Mouse (Mus musculus): ENCODE results near the gene Upp2. TPM values are rescaled to one million over a fixed set of nuclear protein-coding genes. Genes with fewer than 3 reads are reported as not detected.

Upp2 gene
- polyA plus RNA-seq, 1 experiment from 2014 or later, result 8.8 TPM

DNA sequence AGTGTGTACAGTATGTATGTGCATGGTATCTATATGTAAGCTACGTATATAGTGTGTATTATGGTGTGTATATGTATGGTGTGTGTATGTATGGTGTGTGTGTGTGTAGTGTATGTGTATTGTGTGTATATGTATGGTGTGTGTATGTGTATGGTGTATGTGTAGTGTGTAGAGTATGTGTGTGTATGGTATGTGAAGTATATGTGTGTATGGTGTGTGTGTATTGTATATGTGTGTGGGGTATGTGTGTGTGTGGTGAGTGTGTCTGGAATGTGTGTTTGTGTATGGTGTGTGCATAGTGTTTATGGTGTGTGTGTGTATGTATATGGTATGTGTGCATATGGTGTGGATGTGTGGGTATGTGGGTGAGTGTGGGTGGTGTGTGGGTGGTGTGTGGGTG is 23.0 kb downstream of the Upp2 start:
- Histone ChIP-seq H3K9ac (ENCODE audit: low read length) (no peak overlapping the region), H3K9me3 (ENCODE audit: control insufficient read depth, low read length) (no peaks in the 10 kb centered on the region), H3K36me3 (ENCODE audit: control insufficient read depth, insufficient read depth, low read length) (no peaks in the 10 kb centered on the region), H3K4me1 (ENCODE audit: control insufficient read depth, insufficient read depth, low read length) (no peaks in the 10 kb centered on the region), H3K4me3 (ENCODE audit: low read depth, low read length) (no peak overlapping the region), H3K27ac (ENCODE audit: low read depth, low read length) (no peak overlapping the region), H3K27me3 (ENCODE audit: control insufficient read depth, insufficient read depth, low read length) (no peaks in the 10 kb centered on the region), H3K4me2 (ENCODE audit: low read depth) (no peak overlapping the region)
- 86% methylated on average over 1 of the region's 1 CpGs for WGBS
- ATAC-seq (ENCODE audit: insufficient read depth, low FRiP score, low TSS enrichment) (no peak), DNase-seq (ENCODE audit: low spot score) (no peak)

DNA sequence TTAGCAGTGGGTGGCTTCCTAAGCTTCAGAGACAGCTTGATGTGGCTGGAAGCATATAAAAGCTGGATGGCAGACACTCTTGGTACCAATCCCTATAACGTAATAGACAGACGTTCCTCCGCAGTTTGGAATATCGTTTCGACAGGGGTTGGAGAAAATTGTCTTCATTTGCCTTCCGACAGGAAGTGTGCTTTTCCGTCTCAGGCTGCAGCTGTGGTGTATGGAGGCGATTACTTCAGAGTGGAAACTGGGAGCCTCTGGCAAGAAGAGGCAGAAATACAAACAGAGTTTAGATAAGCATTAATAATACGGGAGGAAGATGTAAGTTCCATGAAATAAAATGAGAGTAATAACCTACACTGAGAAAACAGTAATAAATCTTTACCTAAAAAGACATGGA is 28.3 kb downstream of the Upp2 start:
- no peak overlapping the region for H3K4me3 ChIP-seq (ENCODE audit: low read depth, low read length)
- no peak for DNase-seq (ENCODE audit: low spot score)

DNA sequence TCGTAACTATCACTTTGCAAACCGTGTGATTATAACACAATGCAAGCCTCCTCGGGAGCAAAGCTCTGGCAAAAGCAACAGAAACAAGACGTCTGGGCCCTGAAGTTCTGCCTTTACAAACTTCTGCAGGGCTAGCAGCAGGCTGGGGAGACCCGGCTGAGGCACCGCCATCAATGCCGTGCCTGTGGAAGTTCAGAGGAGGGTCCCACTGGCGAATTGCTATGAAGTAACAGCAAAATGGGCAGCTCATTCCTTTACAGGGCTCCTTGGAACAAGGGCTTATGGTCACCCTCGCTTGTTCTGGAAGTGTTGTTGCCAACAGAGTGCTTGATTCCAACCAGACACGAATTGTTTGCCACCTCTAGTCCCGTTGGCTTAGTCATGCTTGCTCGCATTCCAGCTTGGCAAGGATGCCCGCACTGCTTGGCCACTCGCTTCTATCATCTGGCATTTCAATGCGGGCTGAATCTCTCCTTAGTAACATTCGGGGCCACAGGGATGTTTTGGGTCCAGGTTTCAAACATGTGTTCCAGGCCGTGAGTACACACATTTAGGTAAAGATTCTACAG is 29.8 kb downstream of the Upp2 start:
- ATAC-seq (ENCODE audit: insufficient read depth, low FRiP score, low TSS enrichment) (no peak), DNase-seq (ENCODE audit: low spot score) (no peak)
- H3K27ac ChIP-seq (ENCODE audit: low read depth, low read length), result no peak overlapping the region
- no peak overlapping the region for H3K9ac ChIP-seq (ENCODE audit: low read length)
- H3K9me3 ChIP-seq (ENCODE audit: control insufficient read depth, low read length), result no peaks in the 10 kb centered on the region
- H3K36me3 ChIP-seq (ENCODE audit: control insufficient read depth, insufficient read depth, low read length), result no peaks in the 10 kb centered on the region
- H3K27me3 ChIP-seq (ENCODE audit: control insufficient read depth, insufficient read depth, low read length), result no peaks in the 10 kb centered on the region
- no peak overlapping the region for H3K4me3 ChIP-seq (ENCODE audit: low read depth, low read length)
- H3K4me1 ChIP-seq (ENCODE audit: control insufficient read depth, insufficient read depth, low read length), result no peaks in the 10 kb centered on the region
- no peak overlapping the region for H3K4me2 ChIP-seq (ENCODE audit: low read depth)
- 84% methylated on average over 17 of the region's 17 CpGs for WGBS

More for the DNA sequence above, 28.3 kb downstream of the Upp2 start:
- 75% methylated on average over 9 of the region's 9 CpGs for WGBS
- no peak overlapping the region for H3K27ac ChIP-seq (ENCODE audit: low read depth, low read length)
- no peaks in the 10 kb centered on the region for H3K36me3 ChIP-seq (ENCODE audit: control insufficient read depth, insufficient read depth, low read length)
- no peaks in the 10 kb centered on the region for H3K27me3 ChIP-seq (ENCODE audit: control insufficient read depth, insufficient read depth, low read length)
- no peak overlapping the region for H3K4me2 ChIP-seq (ENCODE audit: low read depth)
- ATAC-seq (ENCODE audit: insufficient read depth, low FRiP score, low TSS enrichment), result no peak
- H3K9ac ChIP-seq (ENCODE audit: low read length), result no peak overlapping the region
- no peaks in the 10 kb centered on the region for H3K4me1 ChIP-seq (ENCODE audit: control insufficient read depth, insufficient read depth, low read length)
- H3K9me3 ChIP-seq (ENCODE audit: control insufficient read depth, low read length), result no peaks in the 10 kb centered on the region

DNA sequence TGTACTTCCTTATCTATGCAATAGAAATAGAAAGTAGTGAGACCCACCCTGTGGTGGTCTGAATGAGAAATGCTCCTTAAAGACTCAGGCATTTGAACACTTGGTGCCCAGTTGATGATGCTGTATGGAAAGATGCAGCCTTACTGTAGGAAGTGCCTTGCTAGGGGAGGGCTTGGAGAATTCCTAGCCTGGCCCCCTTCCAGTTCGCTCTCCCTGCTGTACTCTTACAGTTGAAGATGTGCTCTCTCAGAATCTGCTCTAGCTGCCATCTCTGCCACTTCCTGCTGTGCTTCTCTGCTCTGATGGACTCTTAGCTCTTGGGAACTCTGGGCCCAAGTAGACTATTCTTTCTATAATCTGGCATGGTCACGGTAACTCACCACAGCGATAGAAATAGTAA is 30.5 kb downstream of the Upp2 start:
- no peak for ATAC-seq (ENCODE audit: insufficient read depth, low FRiP score, low TSS enrichment)
- H3K27ac ChIP-seq (ENCODE audit: low read depth, low read length), result no peak overlapping the region
- no peaks in the 10 kb centered on the region for H3K27me3 ChIP-seq (ENCODE audit: control insufficient read depth, insufficient read depth, low read length)
- no peak overlapping the region for H3K4me3 ChIP-seq (ENCODE audit: low read depth, low read length)
- H3K9me3 ChIP-seq (ENCODE audit: control insufficient read depth, low read length), result no peaks in the 10 kb centered on the region
- no peaks in the 10 kb centered on the region for H3K4me1 ChIP-seq (ENCODE audit: control insufficient read depth, insufficient read depth, low read length)
- H3K9ac ChIP-seq (ENCODE audit: low read length), result no peak overlapping the region
- no peak overlapping the region for H3K4me2 ChIP-seq (ENCODE audit: low read depth)
- H3K36me3 ChIP-seq (ENCODE audit: control insufficient read depth, insufficient read depth, low read length), result no peaks in the 10 kb centered on the region
- 89% methylated on average over 3 of the region's 3 CpGs for WGBS
- DNase-seq (ENCODE audit: low spot score), result no peak

DNA sequence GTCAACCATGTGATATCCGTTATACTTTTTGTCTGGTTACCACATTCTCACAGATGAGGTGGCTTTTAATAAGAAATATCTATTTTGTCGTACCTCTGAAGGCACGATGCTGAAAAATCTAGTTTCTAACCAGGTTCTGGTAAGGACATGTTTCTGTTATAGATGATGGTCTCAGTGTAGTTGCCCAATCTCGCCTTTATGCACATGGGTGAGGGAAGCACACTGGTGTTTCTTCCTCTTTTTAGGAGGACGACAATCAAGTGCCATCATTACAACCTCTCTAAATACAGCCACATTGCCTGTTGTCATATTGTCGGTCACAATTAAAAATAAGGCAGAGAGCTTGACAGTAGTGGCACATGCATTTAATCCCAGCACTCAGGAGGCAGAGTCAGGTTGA is 32.5 kb downstream of the Upp2 start:
- H3K36me3 ChIP-seq (ENCODE audit: control insufficient read depth, insufficient read depth, low read length), result no peaks in the 10 kb centered on the region
- no peak overlapping the region for H3K4me3 ChIP-seq (ENCODE audit: low read depth, low read length)
- WGBS, result 94% methylated on average over 6 of the region's 6 CpGs
- H3K4me1 ChIP-seq (ENCODE audit: control insufficient read depth, insufficient read depth, low read length), result no peaks in the 10 kb centered on the region
- ATAC-seq (ENCODE audit: insufficient read depth, low FRiP score, low TSS enrichment) (no peak), DNase-seq (ENCODE audit: low spot score) (no peak)
- H3K4me2 ChIP-seq (ENCODE audit: low read depth), result no peak overlapping the region
- H3K9me3 ChIP-seq (ENCODE audit: control insufficient read depth, low read length), result no peaks in the 10 kb centered on the region
- H3K27me3 ChIP-seq (ENCODE audit: control insufficient read depth, insufficient read depth, low read length), result no peaks in the 10 kb centered on the region
- H3K27ac ChIP-seq (ENCODE audit: low read depth, low read length), result no peak overlapping the region
- no peak overlapping the region for H3K9ac ChIP-seq (ENCODE audit: low read length)

DNA sequence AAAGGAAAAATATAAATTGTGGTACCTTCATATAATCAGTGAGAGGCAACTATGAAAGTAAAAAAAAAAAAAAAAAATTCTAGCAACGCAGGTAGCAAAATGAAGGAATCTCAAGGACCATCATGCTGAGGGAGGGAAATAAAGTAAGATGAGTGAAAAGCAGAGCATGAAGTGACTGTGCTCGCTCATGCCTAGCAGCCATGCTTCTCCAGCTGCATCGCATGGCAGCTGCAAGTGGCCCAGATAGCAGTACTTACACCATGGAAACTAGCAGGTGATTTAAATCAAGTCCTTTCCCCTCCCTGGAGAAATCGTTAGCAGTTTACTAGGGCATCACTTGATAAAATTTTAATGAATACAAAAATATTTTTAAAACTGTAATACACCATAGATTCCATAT is 34.3 kb downstream of the Upp2 start:
- no peak for DNase-seq (ENCODE audit: low spot score)
- H3K4me2 ChIP-seq (ENCODE audit: low read depth), result no peak overlapping the region
- no peak for ATAC-seq (ENCODE audit: insufficient read depth, low FRiP score, low TSS enrichment)
- no peaks in the 10 kb centered on the region for H3K36me3 ChIP-seq (ENCODE audit: control insufficient read depth, insufficient read depth, low read length)
- WGBS, result 87% methylated on average over 4 of the region's 4 CpGs
- no peaks in the 10 kb centered on the region for H3K9me3 ChIP-seq (ENCODE audit: control insufficient read depth, low read length)
- no peaks in the 10 kb centered on the region for H3K27me3 ChIP-seq (ENCODE audit: control insufficient read depth, insufficient read depth, low read length)
- H3K4me1 ChIP-seq (ENCODE audit: control insufficient read depth, insufficient read depth, low read length), result no peaks in the 10 kb centered on the region
- no peak overlapping the region for H3K9ac ChIP-seq (ENCODE audit: low read length)
- no peak overlapping the region for H3K27ac ChIP-seq (ENCODE audit: low read depth, low read length)
- no peak overlapping the region for H3K4me3 ChIP-seq (ENCODE audit: low read depth, low read length)

DNA sequence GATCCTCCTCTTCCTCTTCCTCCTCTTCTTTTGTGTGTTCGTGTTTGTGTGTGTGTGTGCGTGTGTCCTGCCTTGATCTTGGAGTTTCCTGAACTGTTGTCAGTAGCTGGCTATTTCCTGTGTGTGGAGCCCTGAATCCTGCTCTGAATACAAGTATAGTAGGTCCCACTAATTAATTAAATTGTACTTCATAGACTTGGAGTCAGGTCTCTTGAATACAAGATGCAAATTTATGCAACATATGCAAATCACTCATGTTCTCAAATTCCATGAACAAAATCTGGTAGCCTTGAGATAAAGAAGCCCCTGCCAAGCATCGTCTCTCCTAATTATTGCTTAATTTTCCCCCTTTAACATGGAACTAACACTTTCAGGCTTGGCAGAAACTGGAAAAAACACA is 36.3 kb downstream of the Upp2 start:
- Histone ChIP-seq H3K9ac (ENCODE audit: low read length) (no peak overlapping the region), H3K4me3 (ENCODE audit: low read depth, low read length) (no peak overlapping the region), H3K4me2 (ENCODE audit: low read depth) (no peak overlapping the region), H3K4me1 (ENCODE audit: control insufficient read depth, insufficient read depth, low read length) (no peaks in the 10 kb centered on the region), H3K9me3 (ENCODE audit: control insufficient read depth, low read length) (no peaks in the 10 kb centered on the region), H3K36me3 (ENCODE audit: control insufficient read depth, insufficient read depth, low read length) (no peaks in the 10 kb centered on the region), H3K27ac (ENCODE audit: low read depth, low read length) (no peak overlapping the region), H3K27me3 (ENCODE audit: control insufficient read depth, insufficient read depth, low read length) (no peaks in the 10 kb centered on the region)
- WGBS, result 91% methylated on average over 3 of the region's 3 CpGs
- ATAC-seq (ENCODE audit: insufficient read depth, low FRiP score, low TSS enrichment) (no peak), DNase-seq (ENCODE audit: low spot score) (no peak)

DNA sequence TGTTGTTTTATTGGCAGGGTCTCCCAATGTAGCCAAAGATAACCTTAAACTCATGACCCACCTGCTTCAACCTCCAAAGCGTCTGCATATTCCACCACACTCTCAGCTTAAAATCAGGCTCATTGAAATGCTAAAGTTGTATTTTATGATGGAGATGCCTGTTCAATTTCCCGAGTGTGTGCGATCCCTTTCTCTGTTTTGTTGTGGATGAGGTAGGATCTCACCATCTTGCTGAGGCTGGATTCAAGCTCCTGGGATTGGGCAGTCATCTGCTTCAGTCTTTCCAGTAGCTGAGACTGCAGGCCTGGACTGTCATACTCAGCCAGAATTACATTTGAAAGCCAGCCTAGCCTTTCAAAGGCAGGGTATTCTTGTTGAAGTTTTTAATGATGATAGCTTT is 37.7 kb downstream of the Upp2 start:
- Histone ChIP-seq H3K9me3 (ENCODE audit: control insufficient read depth, low read length) (no peaks in the 10 kb centered on the region), H3K36me3 (ENCODE audit: control insufficient read depth, insufficient read depth, low read length) (no peaks in the 10 kb centered on the region), H3K27ac (ENCODE audit: low read depth, low read length) (no peak overlapping the region), H3K27me3 (ENCODE audit: control insufficient read depth, insufficient read depth, low read length) (no peaks in the 10 kb centered on the region), H3K4me3 (ENCODE audit: low read depth, low read length) (no peak overlapping the region), H3K4me2 (ENCODE audit: low read depth) (no peak overlapping the region), H3K9ac (ENCODE audit: low read length) (no peak overlapping the region), H3K4me1 (ENCODE audit: control insufficient read depth, insufficient read depth, low read length) (no peaks in the 10 kb centered on the region)
- WGBS, result 93% methylated on average over 3 of the region's 3 CpGs
- no peak for ATAC-seq (ENCODE audit: insufficient read depth, low FRiP score, low TSS enrichment)
- DNase-seq (ENCODE audit: low spot score), result no peak

DNA sequence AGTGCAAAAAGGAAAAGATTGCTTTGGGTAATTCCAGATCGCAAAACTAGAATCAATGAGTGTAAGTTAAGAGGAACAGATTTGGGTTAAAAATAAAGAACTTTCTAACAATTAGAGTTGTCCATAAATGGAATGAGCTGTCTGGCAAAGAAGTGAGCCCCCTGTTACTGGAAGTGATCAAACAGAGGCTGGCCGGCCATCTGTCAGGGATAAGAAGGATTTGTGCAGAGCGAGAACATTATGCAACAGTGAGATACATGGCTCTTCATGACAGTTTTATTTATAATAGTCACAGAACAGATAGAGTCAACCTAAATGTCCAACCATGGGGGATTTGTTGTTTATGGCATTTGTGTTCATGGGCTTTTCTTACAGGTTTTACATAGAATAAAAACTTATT is 46.6 kb downstream of the Upp2 start:
- WGBS, result 91% methylated on average over 3 of the region's 3 CpGs
- no peak overlapping the region for H3K4me3 ChIP-seq (ENCODE audit: low read depth, low read length)
- H3K9ac ChIP-seq (ENCODE audit: low read length), result no peak overlapping the region
- no peaks in the 10 kb centered on the region for H3K4me1 ChIP-seq (ENCODE audit: control insufficient read depth, insufficient read depth, low read length)
- no peaks in the 10 kb centered on the region for H3K9me3 ChIP-seq (ENCODE audit: control insufficient read depth, low read length)
- no peak for DNase-seq (ENCODE audit: low spot score)
- no peak overlapping the region for H3K27ac ChIP-seq (ENCODE audit: low read depth, low read length)
- H3K27me3 ChIP-seq (ENCODE audit: control insufficient read depth, insufficient read depth, low read length), result no peaks in the 10 kb centered on the region
- no peak for ATAC-seq (ENCODE audit: insufficient read depth, low FRiP score, low TSS enrichment)
- no peaks in the 10 kb centered on the region for H3K36me3 ChIP-seq (ENCODE audit: control insufficient read depth, insufficient read depth, low read length)
- no peak overlapping the region for H3K4me2 ChIP-seq (ENCODE audit: low read depth)
